Mouse (Mus musculus) embryonic fibroblast, embryonic 13.5 days (primary cell): ENCODE measurements at regions not wholly inside any gene's neighbourhood (a gene's known extent, or its start where the extent isn't known, plus 50 kb on each side); places are given as distances from the start of the nearest gene placed in this dataset.

Experiments used
- H3K27ac ChIP-seq: 2 replicates; pipeline ENCODE4 v1.5.1; 2012; ENCODE audit warnings: low read length, control low read depth, inconsistent platforms; ENCODE audit not compliant: insufficient read depth
- H3K4me1 ChIP-seq: 2 replicates; pipeline ENCODE4 v1.6.1; 2011; ENCODE audit warnings: low read length; ENCODE audit not compliant: control insufficient read depth, insufficient read depth
- H3K4me3 ChIP-seq: 2 replicates; pipeline ENCODE4 v1.5.1; 2011; ENCODE audit warnings: mild to moderate bottlenecking, control low read depth, low read length; ENCODE audit not compliant: insufficient read depth
- CTCF ChIP-seq: IDR thresholded peaks from 2 replicates; pipeline ENCODE4 v1.5.1; 2011; ENCODE audit warnings: mild to moderate bottlenecking, control low read depth, low read length, moderate library complexity, borderline replicate concordance; ENCODE audit not compliant: insufficient read depth
- POLR2A ChIP-seq: IDR thresholded peaks from 2 replicates; pipeline ENCODE4 v1.6.1; 2011; ENCODE audit warnings: low read depth, mild to moderate bottlenecking, control low read depth, low read length, moderate library complexity

DNA sequence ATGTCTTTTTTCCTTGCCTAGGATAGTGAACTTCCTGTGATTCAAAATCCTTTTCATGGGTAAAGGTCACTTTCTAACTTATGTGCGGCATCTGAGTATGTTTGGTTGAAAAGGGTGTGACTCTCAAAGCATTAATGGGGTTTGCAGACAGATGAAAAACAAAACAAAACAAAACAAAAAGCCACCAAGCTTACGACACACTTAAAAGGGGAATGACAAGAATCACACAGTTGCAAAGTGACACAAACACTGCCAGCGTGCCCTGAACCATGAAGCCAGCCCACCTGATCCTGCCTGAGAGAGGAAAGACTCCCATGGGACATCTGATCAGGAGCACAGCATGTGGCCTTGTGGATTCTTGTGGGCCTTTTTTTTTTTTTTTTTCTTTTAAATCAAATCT lies 204.2 kb upstream of the Klf3 start:
- Histone ChIP-seq H3K27ac (no peak overlapping the region), H3K4me1 (peaks cover 7% of the 10 kb centered on the region), H3K4me3 (no peak overlapping the region)
- no peak for TF ChIP-seq POLR2A
- no peak for TF ChIP-seq CTCF

DNA sequence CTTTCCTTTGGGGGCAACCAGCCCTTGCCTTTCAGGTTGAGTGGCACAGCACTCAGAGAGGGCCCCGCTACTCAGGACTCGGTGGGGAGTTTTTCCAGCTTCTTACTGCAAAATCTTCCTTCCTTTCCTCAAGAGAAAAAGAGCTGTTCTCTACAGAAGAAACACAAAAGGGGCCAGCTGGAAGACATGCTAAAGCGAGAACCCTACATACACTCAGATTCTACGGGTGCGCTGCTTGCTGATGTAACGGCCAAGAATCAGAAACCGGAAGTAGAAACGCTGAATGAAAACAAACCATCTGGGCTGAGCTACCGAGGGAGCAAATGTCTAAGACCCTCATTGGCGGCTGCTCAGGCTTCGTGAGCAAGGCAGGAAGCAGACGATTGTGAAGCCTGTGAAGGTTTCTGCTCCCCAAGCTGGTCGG lies 203.3 kb upstream of the Klf3 start:
- TF ChIP-seq CTCF (no peak), POLR2A (peak; percentile 21; the same call in 1 of the 2 replicates)
- H3K4me3 ChIP-seq, result no peak overlapping the region
- peaks cover 7% of the 10 kb centered on the region for H3K4me1 ChIP-seq
- H3K27ac ChIP-seq, result 0 out of 2 replicates have a peak overlapping the region, but pooled peaks have one; percentile 1

DNA sequence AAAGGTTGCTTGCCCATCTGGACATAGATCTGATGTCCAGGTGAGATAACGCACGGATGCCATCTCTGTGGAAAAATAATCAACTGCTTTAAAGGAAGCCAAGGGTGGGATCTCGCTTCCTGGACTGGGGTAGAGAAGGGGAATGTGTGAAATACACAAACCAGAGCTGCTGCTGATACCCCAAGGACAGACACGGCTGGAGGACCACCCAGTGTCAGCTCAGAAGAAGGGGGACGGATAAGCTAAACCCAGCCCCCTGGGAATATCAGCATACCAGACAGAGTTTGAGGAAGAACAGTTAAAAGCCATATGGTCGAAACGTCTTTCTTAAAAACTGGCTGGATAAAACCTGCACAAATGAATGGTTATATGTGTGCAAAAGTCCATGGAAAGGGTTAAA lies 202.8 kb upstream of the Klf3 start:
- peaks cover 7% of the 10 kb centered on the region for H3K4me1 ChIP-seq
- H3K27ac ChIP-seq, result no peak overlapping the region
- TF ChIP-seq POLR2A, result no peak
- TF ChIP-seq CTCF, result no peak
- H3K4me3 ChIP-seq, result no peak overlapping the region

DNA sequence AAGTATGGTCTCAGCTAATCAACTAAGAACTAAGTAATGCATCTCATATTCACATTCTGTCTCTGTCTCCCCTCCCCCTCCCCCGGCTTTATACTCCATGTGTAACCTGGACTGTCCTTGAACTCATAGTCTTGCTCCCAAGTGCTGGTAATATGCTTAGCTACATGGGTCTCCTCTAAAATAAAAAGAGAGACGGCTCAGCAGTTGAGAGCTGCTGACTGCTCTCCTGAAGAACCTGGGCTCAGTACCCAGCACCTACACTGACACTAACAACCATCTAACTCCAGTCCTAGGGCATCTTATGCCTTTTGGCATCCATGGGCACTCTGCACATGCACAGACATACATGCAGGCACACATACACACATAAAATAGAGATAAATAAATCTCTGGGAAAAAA lies 202.4 kb upstream of the Klf3 start:
- Histone ChIP-seq H3K4me1 (peaks cover 7% of the 10 kb centered on the region), H3K4me3 (no peak overlapping the region), H3K27ac (no peak overlapping the region)
- TF ChIP-seq POLR2A (no peak), CTCF (no peak)

- Histone ChIP-seq H3K27ac (no peak overlapping the region), H3K4me3 (no peak overlapping the region), H3K4me1 (peaks cover 6% of the 10 kb centered on the region)
- TF ChIP-seq POLR2A (no peak), CTCF (no peak)
Observed at GRCm38 (mm10) chr5:64601285-64601684, 201.9 kb upstream of the Klf3 start.

GRCm38 (mm10) chr5:64601832-64602231 lies 201.4 kb upstream of the Klf3 start:
- Histone ChIP-seq H3K4me3 (no peak overlapping the region), H3K4me1 (peaks cover 3% of the 10 kb centered on the region; the same call in 1 of the 2 replicates), H3K27ac (no peak overlapping the region)
- no peak for TF ChIP-seq POLR2A
- TF ChIP-seq CTCF, result no peak

DNA sequence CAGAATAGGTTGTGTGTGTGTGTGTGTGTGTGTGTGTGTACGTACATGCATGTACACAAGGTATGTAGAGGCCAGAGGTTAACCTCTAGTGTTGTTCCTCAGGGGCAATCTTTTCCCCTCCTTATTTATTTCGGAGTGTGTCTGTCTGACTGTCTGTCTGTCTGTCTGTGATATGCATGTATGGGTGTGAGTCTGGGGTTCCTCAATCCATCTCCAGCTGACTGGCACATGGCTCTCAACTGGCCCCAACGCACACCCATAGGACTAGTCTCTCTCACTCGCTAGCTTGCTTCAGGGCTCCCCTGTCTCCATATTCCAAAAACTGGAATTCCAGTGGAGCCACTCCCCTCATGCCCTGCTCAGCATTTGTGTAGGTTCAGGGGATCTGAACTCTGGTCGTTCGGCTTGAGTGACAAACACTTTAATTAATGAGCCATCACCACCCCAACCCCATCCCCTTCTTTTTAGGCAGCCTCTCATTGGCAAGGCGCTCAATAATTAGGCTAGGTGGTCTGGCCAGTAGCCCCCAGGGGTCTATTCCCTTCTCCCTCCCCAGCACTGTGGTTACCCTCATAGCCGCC lies 200.7 kb upstream of the Klf3 start:
- peaks cover 3% of the 10 kb centered on the region; the same call in 1 of the 2 replicates for H3K4me1 ChIP-seq
- H3K27ac ChIP-seq, result no peak overlapping the region
- TF ChIP-seq CTCF (no peak), POLR2A (no peak)
- H3K4me3 ChIP-seq, result no peak overlapping the region

- Histone ChIP-seq H3K4me1 (peaks cover 3% of the 10 kb centered on the region; the same call in 1 of the 2 replicates), H3K27ac (no peak overlapping the region), H3K4me3 (no peak overlapping the region)
- TF ChIP-seq POLR2A (no peak), CTCF (no peak)
Observed at GRCm38 (mm10) chr5:64602996-64603755, 200.0 kb upstream of the Klf3 start.

DNA sequence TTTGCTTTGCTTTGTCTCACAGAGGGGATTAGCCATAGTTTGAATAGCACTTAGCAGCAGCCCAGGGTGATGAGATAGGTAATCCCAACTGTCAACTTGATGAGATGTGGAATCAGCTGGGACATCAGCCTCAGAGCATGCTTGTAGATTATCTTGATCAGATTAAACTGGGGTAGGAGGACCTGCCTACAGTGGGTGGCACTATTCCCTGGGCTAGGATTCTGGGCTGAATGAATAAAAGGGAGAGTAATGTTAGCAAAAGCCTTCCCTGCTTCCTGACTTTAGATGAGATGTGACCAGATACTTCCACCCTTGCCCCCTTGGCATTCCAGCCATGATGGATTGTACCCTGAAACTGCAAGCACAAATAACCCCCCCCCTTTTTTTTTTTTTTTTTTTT lies 198.0 kb upstream of the Klf3 start:
- Histone ChIP-seq H3K4me3 (no peak overlapping the region), H3K4me1 (peaks cover 2% of the 10 kb centered on the region), H3K27ac (no peak overlapping the region)
- TF ChIP-seq POLR2A (no peak), CTCF (no peak)

GRCm38 (mm10) chr5:64605991-64606390 lies 197.2 kb upstream of the Klf3 start:
- no peak overlapping the region for H3K27ac ChIP-seq
- H3K4me3 ChIP-seq, result no peak overlapping the region
- peaks cover 7% of the 10 kb centered on the region for H3K4me1 ChIP-seq
- no peak for TF ChIP-seq POLR2A
- no peak for TF ChIP-seq CTCF
